Mouse (Mus musculus) C2C12 (cell line): ENCODE data around the gene Mbd3.

Experiments used
- CTCF ChIP-seq: IDR thresholded peaks from one replicate; pipeline ENCODE4 v1.5.1; 2011; ENCODE audit not compliant: control insufficient read depth, insufficient read depth, insufficient read length
- FOSL1 ChIP-seq: IDR thresholded peaks from one replicate; pipeline ENCODE4 v1.8.0; 2011; ENCODE audit warnings: mild to moderate bottlenecking, low read length; ENCODE audit not compliant: poor library complexity, insufficient read depth, severe bottlenecking
- MAX ChIP-seq: IDR thresholded peaks from one replicate; pipeline ENCODE4 v1.6.1; 2011; ENCODE audit warnings: mild to moderate bottlenecking, control low read depth
- MYOD1 ChIP-seq: IDR thresholded peaks from one replicate; pipeline ENCODE4 v1.6.1; 2011; ENCODE audit warnings: low read depth; ENCODE audit not compliant: control insufficient read depth, insufficient read length
- MYOG ChIP-seq: IDR thresholded peaks from one replicate; pipeline ENCODE4 v1.6.1; 2011; ENCODE audit not compliant: control insufficient read depth, insufficient read length; ENCODE audit errors: extremely low read depth
- USF1 ChIP-seq: IDR thresholded peaks from one replicate; pipeline ENCODE4 v1.6.1; 2011; ENCODE audit warnings: low read depth, mild to moderate bottlenecking, control low read depth, moderate library complexity

GRCm38 (mm10) chr10:80390697-80391096 is 8.7 kb downstream of the Mbd3 start:
- no peak for TF ChIP-seq MYOG
- no peak for TF ChIP-seq CTCF
- TF ChIP-seq FOSL1, result no peak
- TF ChIP-seq MAX, result no peak
- TF ChIP-seq MYOD1, result no peak
- no peak for TF ChIP-seq USF1
